Mouse (Mus musculus): ENCODE measurements around the gene Foxj1. TPM values are rescaled to one million over a fixed set of nuclear protein-coding genes. Genes with fewer than 3 reads are reported as not detected.
"Not testable (repeated sequence)": the region's sequence is repeated elsewhere in the genome, so short reads cannot be mapped to it uniquely, and the experiment has no call there.

Foxj1 gene
- polyA plus RNA-seq, 1 experiment, result not detected

DNA sequence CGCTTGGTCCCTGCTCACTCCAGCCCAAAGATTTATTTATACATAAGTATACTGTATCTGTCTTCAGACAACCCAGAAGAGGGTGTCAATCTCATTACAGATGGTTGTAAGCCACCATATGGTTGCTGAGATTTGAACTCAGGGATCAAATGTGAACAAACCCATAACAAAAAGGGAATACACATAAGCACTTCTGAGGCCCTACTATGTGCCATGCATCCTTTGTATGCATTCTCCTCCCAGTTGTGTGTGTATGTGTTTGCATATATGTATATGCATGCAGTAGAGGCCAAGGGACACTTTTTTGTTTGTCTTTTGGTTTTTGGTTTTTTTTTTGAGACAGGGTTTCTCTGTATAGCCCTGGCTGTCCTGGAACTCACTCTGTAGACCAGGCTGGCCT lies 31.4 kb upstream of the Foxj1 start:
- Histone ChIP-seq H3K4me1 (ENCODE audit: control insufficient read depth, insufficient read depth, low read length) (peaks cover 27% of the 10 kb centered on the region), H3K27ac (ENCODE audit: insufficient read depth, low read depth, low read length) (no peak overlapping the region), H3K4me3 (ENCODE audit: insufficient read depth, low read length) (no peak overlapping the region)
- no peak for TF ChIP-seq CTCF (IDR thresholded peaks at IDR 0.05; ENCODE audit: low read depth, low read length)

DNA sequence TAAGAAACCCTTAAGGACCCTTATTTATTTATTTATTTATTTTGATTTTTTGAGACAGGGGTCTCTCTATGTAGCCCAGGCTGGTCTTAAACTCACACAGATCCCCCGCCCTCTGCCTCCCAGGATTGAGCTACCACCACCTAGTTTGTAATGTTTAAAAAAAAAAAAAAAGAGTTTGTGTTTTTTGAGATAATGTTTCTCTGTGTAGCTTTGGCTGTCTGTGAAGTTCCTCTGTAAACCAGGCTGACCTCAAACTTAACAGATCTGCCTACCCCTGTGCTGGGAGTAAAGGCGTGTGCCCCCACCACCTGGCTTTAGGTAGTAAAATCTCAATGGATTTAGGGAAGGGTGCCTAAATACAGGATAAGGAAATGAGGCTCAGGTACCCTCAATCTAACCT lies 30.9 kb upstream of the Foxj1 start:
- Histone ChIP-seq H3K4me1 (ENCODE audit: control insufficient read depth, insufficient read depth, low read length) (peaks cover 27% of the 10 kb centered on the region), H3K4me3 (ENCODE audit: insufficient read depth, low read length) (no peak overlapping the region), H3K27ac (ENCODE audit: insufficient read depth, low read depth, low read length) (no peak overlapping the region)
- TF ChIP-seq CTCF (IDR thresholded peaks at IDR 0.05; ENCODE audit: low read depth, low read length) (no peak), POLR2A (IDR thresholded peaks at IDR 0.05; ENCODE audit: borderline replicate concordance, low read depth, low read length) (no peak)

DNA sequence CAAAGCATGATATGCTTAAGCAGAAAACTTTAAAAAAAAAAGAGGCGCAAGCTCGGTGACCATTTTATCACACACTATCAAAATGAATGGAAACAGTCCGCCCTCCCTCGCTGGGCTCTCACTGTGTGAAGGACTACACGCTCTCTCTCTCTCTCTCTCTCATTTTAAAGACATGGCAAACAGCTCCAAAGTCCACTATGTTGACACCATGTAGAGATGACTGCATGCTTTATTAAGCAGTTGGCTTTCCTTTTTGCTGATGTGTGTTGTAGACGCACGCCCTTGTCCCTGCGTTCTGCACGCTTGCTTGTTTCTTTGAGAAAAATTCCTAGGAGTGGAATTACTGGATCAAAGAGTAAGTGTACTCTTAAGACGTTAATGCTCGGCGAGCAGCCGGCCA lies 30.2 kb upstream of the Foxj1 start:
- no peak for TF ChIP-seq POLR2A (IDR thresholded peaks at IDR 0.05; ENCODE audit: borderline replicate concordance, low read depth, low read length)
- no peak for TF ChIP-seq CTCF (IDR thresholded peaks at IDR 0.05; ENCODE audit: low read depth, low read length)
- H3K4me3 ChIP-seq (ENCODE audit: insufficient read depth, low read length), result no peak overlapping the region
- H3K4me1 ChIP-seq (ENCODE audit: control insufficient read depth, insufficient read depth, low read length), result peaks cover 26% of the 10 kb centered on the region
- no peak overlapping the region for H3K27ac ChIP-seq (ENCODE audit: insufficient read depth, low read depth, low read length)

DNA sequence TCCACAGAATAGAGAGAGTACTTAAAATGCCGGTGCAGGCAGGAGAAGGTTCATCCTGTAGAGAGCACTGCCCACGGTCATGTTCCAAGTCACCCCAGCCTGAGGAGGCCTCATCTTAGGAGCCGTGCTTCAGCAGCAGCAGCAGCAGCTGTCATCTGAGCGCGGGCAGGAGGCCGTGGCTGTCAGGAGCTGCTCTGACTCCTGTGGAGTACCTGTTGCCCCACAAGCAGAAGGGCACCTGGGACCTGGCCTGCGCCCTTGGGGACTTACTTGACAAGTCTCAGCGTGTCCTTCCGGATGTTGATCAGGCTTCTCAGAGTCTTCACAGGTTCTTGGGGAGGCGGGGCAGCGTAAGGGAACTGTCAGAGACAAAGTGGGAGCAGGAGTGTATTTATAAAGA lies 26.8 kb upstream of the Foxj1 start:
- no peak overlapping the region for H3K4me3 ChIP-seq (ENCODE audit: insufficient read depth, low read length)
- TF ChIP-seq CTCF (IDR thresholded peaks at IDR 0.05; ENCODE audit: low read depth, low read length) (no peak), POLR2A (IDR thresholded peaks at IDR 0.05; ENCODE audit: borderline replicate concordance, low read depth, low read length) (no peak)
- H3K4me1 ChIP-seq (ENCODE audit: control insufficient read depth, insufficient read depth, low read length), result no peaks in the 10 kb centered on the region; the same call in 1 of the 2 replicates
- no peak overlapping the region for H3K27ac ChIP-seq (ENCODE audit: insufficient read depth, low read depth, low read length)

DNA sequence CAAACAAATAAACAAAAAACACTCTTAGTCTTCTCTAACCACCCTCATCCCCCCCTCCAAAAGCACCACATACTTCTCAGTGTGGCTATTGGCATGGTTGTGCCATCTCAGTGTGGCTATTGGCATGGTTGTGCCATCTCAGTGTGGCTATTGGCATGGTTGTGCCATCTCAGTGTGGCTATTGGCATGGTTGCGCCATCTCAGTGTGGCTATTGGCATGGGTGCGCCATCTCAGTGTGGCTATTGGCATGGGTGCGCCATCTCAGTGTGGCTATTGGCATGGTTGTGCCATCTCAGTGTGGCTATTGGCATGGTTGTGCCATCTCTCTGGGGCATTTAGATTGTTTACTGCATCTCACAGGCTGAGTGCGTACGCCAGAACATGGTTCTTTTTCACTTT lies 25.7 kb upstream of the Foxj1 start:
- H3K27ac ChIP-seq (ENCODE audit: insufficient read depth, low read depth, low read length); H3K4me1 ChIP-seq (ENCODE audit: control insufficient read depth, insufficient read depth, low read length); H3K4me3 ChIP-seq (ENCODE audit: insufficient read depth, low read length): not testable (repeated sequence)

DNA sequence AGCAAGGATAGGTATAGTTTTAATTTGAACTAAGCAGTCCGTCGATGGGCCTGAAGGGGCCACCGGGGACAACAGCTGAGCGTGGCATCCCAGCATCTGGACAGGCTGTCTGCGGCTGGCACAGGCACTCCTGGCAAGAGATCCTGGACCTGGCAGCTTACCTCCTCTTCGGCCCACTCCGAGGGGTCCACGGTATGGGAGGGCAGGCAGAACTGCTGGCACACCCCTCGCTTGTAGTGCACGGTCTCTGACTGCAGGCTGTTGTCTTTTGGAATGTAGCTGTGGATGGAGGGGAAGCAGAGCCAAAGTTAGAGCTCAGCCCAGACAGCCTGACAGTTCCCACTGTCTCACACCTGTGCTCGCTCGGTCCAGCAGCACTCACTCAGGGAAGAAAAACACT lies 24.5 kb upstream of the Foxj1 start:
- Histone ChIP-seq H3K4me3 (ENCODE audit: insufficient read depth, low read length) (no peak overlapping the region), H3K4me1 (ENCODE audit: control insufficient read depth, insufficient read depth, low read length) (no peaks in the 10 kb centered on the region), H3K27ac (ENCODE audit: insufficient read depth, low read depth, low read length) (no peak overlapping the region)
- no peak for TF ChIP-seq POLR2A (IDR thresholded peaks at IDR 0.05; ENCODE audit: borderline replicate concordance, low read depth, low read length)
- TF ChIP-seq CTCF (IDR thresholded peaks at IDR 0.05; ENCODE audit: low read depth, low read length), result no peak

DNA sequence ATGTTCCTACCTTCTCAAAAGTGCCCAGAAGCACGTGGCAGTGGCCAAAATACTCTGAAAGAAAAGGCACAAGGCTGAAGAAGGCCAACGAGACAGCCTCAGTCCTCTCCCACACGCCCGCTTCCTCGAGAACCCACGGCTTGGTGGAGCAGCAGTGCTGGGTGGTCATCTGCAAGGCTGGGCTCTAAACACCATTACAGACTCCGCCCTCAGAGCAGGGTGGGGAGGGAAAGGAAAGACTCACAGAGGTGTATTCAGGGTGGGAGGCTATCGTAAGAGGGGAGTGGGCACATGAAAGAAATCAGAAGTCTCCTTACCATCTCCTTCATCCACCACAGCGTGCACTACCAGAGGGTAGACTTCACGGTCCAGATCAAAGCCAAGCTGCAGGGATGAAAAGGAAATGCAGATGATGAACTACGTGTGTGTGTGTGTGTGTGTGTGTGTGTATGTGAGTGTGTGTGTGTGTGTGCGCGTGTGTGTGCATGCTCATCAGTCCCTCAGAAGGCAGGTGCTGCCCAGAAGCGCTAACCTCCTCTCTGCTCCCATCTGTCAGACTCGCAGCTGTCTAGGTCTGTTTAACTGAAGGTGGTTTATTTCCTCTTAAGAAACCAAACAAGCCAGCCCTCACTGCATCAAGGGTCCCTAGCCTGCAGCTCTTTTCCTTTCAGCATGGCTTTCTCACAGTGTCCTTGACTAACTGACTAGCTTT lies 23.9 kb upstream of the Foxj1 start:
- Histone ChIP-seq H3K27ac (ENCODE audit: insufficient read depth, low read depth, low read length) (no peak overlapping the region), H3K4me1 (ENCODE audit: control insufficient read depth, insufficient read depth, low read length) (no peaks in the 10 kb centered on the region), H3K4me3 (ENCODE audit: insufficient read depth, low read length) (no peak overlapping the region)
- TF ChIP-seq POLR2A (IDR thresholded peaks at IDR 0.05; ENCODE audit: borderline replicate concordance, low read depth, low read length) (no peak), CTCF (IDR thresholded peaks at IDR 0.05; ENCODE audit: low read depth, low read length) (no peak)

DNA sequence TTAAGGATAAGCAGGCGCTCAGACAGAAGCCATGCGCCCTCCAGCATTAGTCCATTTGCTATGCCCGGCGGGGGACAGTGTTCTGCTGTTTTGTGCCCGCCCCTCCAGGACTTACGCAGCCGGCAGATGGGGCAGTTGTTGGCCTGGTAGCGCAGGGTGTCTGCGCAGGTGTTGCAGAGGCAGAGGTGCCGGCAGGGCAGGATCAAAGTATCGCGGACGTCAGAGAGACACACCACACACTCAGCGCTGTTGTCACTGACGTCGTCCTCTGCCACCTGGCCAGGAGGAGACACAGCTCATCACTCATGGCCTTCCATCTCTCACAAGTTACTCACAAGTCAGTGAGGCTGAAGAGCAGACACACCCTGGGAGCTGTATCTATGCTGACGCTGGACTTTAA lies 19.3 kb upstream of the Foxj1 start:
- Histone ChIP-seq H3K27ac (ENCODE audit: insufficient read depth, low read depth, low read length) (no peak overlapping the region), H3K4me3 (ENCODE audit: insufficient read depth, low read length) (no peak overlapping the region), H3K4me1 (ENCODE audit: control insufficient read depth, insufficient read depth, low read length) (no peaks in the 10 kb centered on the region)
- TF ChIP-seq POLR2A (IDR thresholded peaks at IDR 0.05; ENCODE audit: borderline replicate concordance, low read depth, low read length), result no peak
- TF ChIP-seq CTCF (IDR thresholded peaks at IDR 0.05; ENCODE audit: low read depth, low read length), result no peak

DNA sequence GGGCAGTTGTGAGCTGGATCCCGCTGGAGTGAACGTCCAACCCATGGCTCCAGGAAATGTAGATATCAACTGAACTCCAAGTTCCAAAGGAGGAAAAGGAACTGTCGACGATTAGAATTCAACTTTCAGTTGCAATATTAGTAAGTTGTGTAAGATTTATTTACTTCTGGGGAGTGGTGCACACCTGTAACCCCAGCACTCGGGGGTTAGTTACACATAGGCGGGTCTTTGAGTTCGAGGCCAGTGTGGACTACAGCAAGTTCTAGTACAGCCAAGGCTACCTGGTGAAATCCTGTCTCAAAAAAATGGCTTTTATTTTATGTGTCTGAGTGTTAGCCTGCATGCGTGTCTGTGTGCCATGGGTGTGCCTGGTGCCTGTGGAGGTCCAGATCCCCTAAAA lies 18.3 kb upstream of the Foxj1 start:
- Histone ChIP-seq H3K4me3 (ENCODE audit: insufficient read depth, low read length) (no peak overlapping the region), H3K4me1 (ENCODE audit: control insufficient read depth, insufficient read depth, low read length) (no peaks in the 10 kb centered on the region)
- TF ChIP-seq CTCF (IDR thresholded peaks at IDR 0.05; ENCODE audit: low read depth, low read length) (no peak), POLR2A (IDR thresholded peaks at IDR 0.05; ENCODE audit: borderline replicate concordance, low read depth, low read length) (no peak)

DNA sequence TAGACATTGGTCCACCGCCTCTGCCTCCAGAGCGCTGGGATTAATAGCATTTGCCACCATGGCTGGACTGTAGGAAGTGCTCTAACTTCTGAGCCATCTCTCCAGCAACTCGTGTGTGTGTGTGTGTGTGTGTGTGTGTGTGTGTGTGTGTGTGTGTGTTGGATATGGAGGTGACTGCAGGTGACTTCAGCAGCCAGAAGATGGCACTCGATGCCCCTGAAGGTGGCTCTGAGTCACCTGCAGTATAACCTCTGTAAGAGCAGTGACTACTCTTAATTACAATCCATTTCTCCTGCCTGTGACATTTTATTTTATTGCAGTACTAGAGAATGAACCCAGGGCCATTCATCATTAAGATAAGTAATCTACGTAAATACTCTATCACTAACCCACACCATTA lies 16.1 kb upstream of the Foxj1 start:
- H3K27ac ChIP-seq (ENCODE audit: insufficient read depth, low read depth, low read length), result no peak overlapping the region
- H3K4me3 ChIP-seq (ENCODE audit: insufficient read depth, low read length), result no peak overlapping the region
- H3K4me1 ChIP-seq (ENCODE audit: control insufficient read depth, insufficient read depth, low read length), result no peaks in the 10 kb centered on the region
- TF ChIP-seq CTCF (IDR thresholded peaks at IDR 0.05; ENCODE audit: low read depth, low read length) (no peak), POLR2A (IDR thresholded peaks at IDR 0.05; ENCODE audit: borderline replicate concordance, low read depth, low read length) (no peak)

More for the DNA sequence above, 18.3 kb upstream of the Foxj1 start:
- H3K27ac ChIP-seq (ENCODE audit: insufficient read depth, low read depth, low read length), result no peak overlapping the region

DNA sequence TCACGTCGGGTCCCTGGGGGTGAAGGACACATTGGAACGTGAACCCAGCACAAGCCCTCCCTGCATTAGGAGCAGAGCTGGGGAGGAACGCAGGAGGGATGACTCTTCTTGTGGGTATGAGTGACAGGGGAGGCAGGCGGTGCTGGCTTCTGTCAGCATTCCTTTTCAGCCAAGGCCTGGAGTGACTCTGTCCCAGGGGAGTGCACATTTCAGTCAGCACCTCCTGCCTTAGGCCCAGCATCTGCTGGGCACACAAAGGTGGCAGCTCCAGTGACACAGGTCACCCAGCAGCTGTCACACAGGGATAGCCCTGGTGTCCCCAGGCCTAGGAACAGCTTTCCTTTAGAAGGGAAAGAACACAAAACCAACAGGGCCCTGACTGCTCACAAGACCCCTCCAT lies 12.8 kb upstream of the Foxj1 start:
- TF ChIP-seq POLR2A (IDR thresholded peaks at IDR 0.05; ENCODE audit: borderline replicate concordance, low read depth, low read length) (no peak), CTCF (IDR thresholded peaks at IDR 0.05; ENCODE audit: low read depth, low read length) (no peak)
- no peak overlapping the region for H3K27ac ChIP-seq (ENCODE audit: insufficient read depth, low read depth, low read length)

More for the DNA sequence above, 12.8 kb upstream of the Foxj1 start:
- Histone ChIP-seq H3K4me1 (ENCODE audit: control insufficient read depth, insufficient read depth, low read length) (no peaks in the 10 kb centered on the region), H3K4me3 (ENCODE audit: insufficient read depth, low read length) (no peak overlapping the region)

Data from bone marrow macrophage, adult 2 months (primary cell).